Mouse (Mus musculus): ENCODE results near the gene Gm28043.

DNA sequence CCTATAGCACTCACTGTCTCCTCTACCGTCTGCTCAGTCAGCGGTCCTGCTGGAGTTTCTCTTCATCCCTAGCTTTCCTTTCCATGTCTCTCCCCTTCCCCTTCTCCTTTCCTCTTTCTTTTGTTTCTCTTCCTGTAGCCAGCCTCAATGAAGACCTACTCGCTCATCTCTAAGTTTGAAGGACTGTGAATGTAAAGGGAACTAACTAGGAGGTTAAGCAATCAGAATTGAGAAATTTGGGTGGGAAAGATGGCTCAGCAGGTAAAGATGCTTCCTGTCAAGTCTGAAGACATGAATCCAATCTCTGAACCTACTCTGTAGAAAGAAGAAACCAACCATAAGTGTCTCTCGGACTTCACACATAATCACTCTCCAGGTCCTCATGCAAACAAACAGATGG lies 58.6 kb downstream of the Gm28043 start:
- no peak for TF ChIP-seq POLR2A (IDR thresholded peaks at IDR 0.05; ENCODE audit: low read depth, low read length)
- TF ChIP-seq CTCF (IDR thresholded peaks at IDR 0.05; ENCODE audit: extremely low read depth, insufficient read length, insufficient replicate concordance, low read depth, low read length): no peak

Measured in small intestine, adult 2 months (tissue).